Mouse (Mus musculus): ENCODE results near the gene Lars2. TPM values are rescaled to one million over a fixed set of nuclear protein-coding genes. Genes with fewer than 3 reads are reported as not detected.
A peak's percentile ranks its signal among the peaks of the same experiment; 100 is the strongest.

Gene Lars2
- total and polyA plus RNA-seq, 3 experiments = 5.1 to 15,188 (median 765) TPM

GRCm38 (mm10) chr9:123505598-123505997 lies 138.9 kb downstream of the Lars2 start:
- DNase-seq (ENCODE audit: extremely low read depth) = no peak
- dilution Hi-C loops (cut with MboI; ENCODE audit: extremely low pct_ligation_motif_present, extremely low pct_unique_long_range_greater_than_20kb, low sequenced_read_pairs) = no loop called here
- Histone ChIP-seq H3K9ac (ENCODE audit: insufficient read depth, low read depth) (no peak overlapping the region), H3K27me3 (replicated peaks) (no peaks in the 10 kb centered on the region), H3K27ac (ENCODE audit: insufficient read depth, low read depth) (no peak overlapping the region), H3K9me3 (replicated peaks; ENCODE audit: low read length) (no peaks in the 10 kb centered on the region), H3K36me3 (replicated peaks in 1 of 2; ENCODE audit: control insufficient read depth in 1 of 2, insufficient read depth in 1 of 2, low read length in 1 of 2) (peaks cover 46 to 78% of the 10 kb centered on the region in 2 experiments), H3K79me2 (replicated peaks; ENCODE audit: control insufficient read depth, extremely low read depth, insufficient read depth, poor library complexity, severe bottlenecking) (peaks cover 11% of the 10 kb centered on the region), H3K4me3 (replicated peaks in 1 of 3; ENCODE audit: low read depth in 2 of 3, low read length in 2 of 3, poor library complexity in 1 of 3) (no peak overlapping the region), H3K4me1 (ENCODE audit: control insufficient read depth in 1 of 2, insufficient read depth in 2 of 2) (peaks cover 16 to 95% of the 10 kb centered on the region in 2 experiments), H3K4me2 (ENCODE audit: insufficient read depth, low read depth, poor library complexity, severe bottlenecking) (no peak overlapping the region)
- in situ Hi-C loops (cut with MboI; ENCODE audit: low pct_ligation_motif_present, low pct_unique_long_range_greater_than_20kb, low sequenced_read_pairs) = no loop called here
- no peak for TF ChIP-seq MAZ (IDR thresholded peaks at IDR 0.05; ENCODE audit: low read depth, low read length)
- no peak for TF ChIP-seq IRF4 (IDR thresholded peaks at IDR 0.05; ENCODE audit: low read depth, low read length)
- TF ChIP-seq TBP (conservative IDR thresholded peaks at IDR 0.05; ENCODE audit: low read depth, low read length) = no peak
- no peak for TF ChIP-seq CHD1 (IDR thresholded peaks at IDR 0.05; ENCODE audit: low read depth, low read length)
- no peak for TF ChIP-seq ZC3H11A (IDR thresholded peaks at IDR 0.05; ENCODE audit: low read depth, low read length)
- TF ChIP-seq RCOR1 (conservative IDR thresholded peaks at IDR 0.05; ENCODE audit: low read depth, low read length) = no peak
- no peak for TF ChIP-seq EP300 (IDR thresholded peaks at IDR 0.05; ENCODE audit: low read length)
- no peak for TF ChIP-seq KAT2A (IDR thresholded peaks at IDR 0.05; ENCODE audit: insufficient replicate concordance, low read length)
- TF ChIP-seq CTCF (conservative IDR thresholded peaks at IDR 0.05 in 1 of 2, IDR thresholded peaks at IDR 0.05 in 1 of 2; ENCODE audit: low read depth in 2 of 2, low read length in 2 of 2) = no peak
- TF ChIP-seq PAX5 (IDR thresholded peaks at IDR 0.05; ENCODE audit: low read length) = no peak
- TF ChIP-seq UBTF (IDR thresholded peaks at IDR 0.05; ENCODE audit: low read depth, low read length) = no peak
- no peak for TF ChIP-seq ETS1 (conservative IDR thresholded peaks at IDR 0.05; ENCODE audit: low read depth, low read length)
- TF ChIP-seq NRF1 (IDR thresholded peaks at IDR 0.05; ENCODE audit: low read depth, low read length) = no peak
- no peak for TF ChIP-seq MAX (IDR thresholded peaks at IDR 0.05; ENCODE audit: low read length)
- no peak for TF ChIP-seq TCF12 (IDR thresholded peaks at IDR 0.05; ENCODE audit: low read depth, low read length)
- no peak for TF ChIP-seq CHD2 (IDR thresholded peaks at IDR 0.05; ENCODE audit: low read length)
- TF ChIP-seq SMC3 (IDR thresholded peaks at IDR 0.05; ENCODE audit: low read depth, low read length) = no peak
- TF ChIP-seq E2F4 (IDR thresholded peaks at IDR 0.05; ENCODE audit: insufficient replicate concordance, low read depth, low read length) = no peak
- TF ChIP-seq MAFK (IDR thresholded peaks at IDR 0.05; ENCODE audit: insufficient replicate concordance, low read length) = no peak

GRCm38 (mm10) chr9:123506270-123507146 lies 139.8 kb downstream of the Lars2 start:
- peaks cover 48 to 78% of the 10 kb centered on the region in 2 experiments for H3K36me3 ChIP-seq (replicated peaks in 1 of 2; ENCODE audit: control insufficient read depth in 1 of 2, insufficient read depth in 1 of 2, low read length in 1 of 2)

More at GRCm38 (mm10) chr9:123506270-123507146, 139.8 kb downstream of the Lars2 start:
- H3K9ac ChIP-seq (ENCODE audit: insufficient read depth, low read depth) = no peak overlapping the region
- H3K9me3 ChIP-seq (replicated peaks; ENCODE audit: low read length) = no peaks in the 10 kb centered on the region
- TF ChIP-seq CHD1 (IDR thresholded peaks at IDR 0.05; ENCODE audit: low read depth, low read length) (no peak), IRF4 (IDR thresholded peaks at IDR 0.05; ENCODE audit: low read depth, low read length) (no peak), RAD21 (IDR thresholded peaks at IDR 0.05; ENCODE audit: low read depth, low read length) (no peak; the same call in 1 of the 2 replicates), GABPA (IDR thresholded peaks at IDR 0.05; ENCODE audit: insufficient replicate concordance, low read depth, low read length) (no peak), CTCF (conservative IDR thresholded peaks at IDR 0.05 in 1 of 2, IDR thresholded peaks at IDR 0.05 in 1 of 2; ENCODE audit: low read depth in 2 of 2, low read length in 2 of 2) (peak in 1 of 2 experiments; percentile 32; a peak in 2 of 4 replicates)
- in situ Hi-C loops (cut with MboI; ENCODE audit: low pct_ligation_motif_present, low pct_unique_long_range_greater_than_20kb, low sequenced_read_pairs) = no loop called here
- H3K27me3 ChIP-seq (replicated peaks) = no peaks in the 10 kb centered on the region
- DNase-seq (ENCODE audit: extremely low read depth) = no peak
- no peak overlapping the region for H3K4me2 ChIP-seq (ENCODE audit: insufficient read depth, low read depth, poor library complexity, severe bottlenecking)
- dilution Hi-C loops (cut with MboI; ENCODE audit: extremely low pct_ligation_motif_present, extremely low pct_unique_long_range_greater_than_20kb, low sequenced_read_pairs) = no loop called here
- no peak overlapping the region for H3K27ac ChIP-seq (ENCODE audit: insufficient read depth, low read depth)
- peaks cover 11% of the 10 kb centered on the region for H3K79me2 ChIP-seq (replicated peaks; ENCODE audit: control insufficient read depth, extremely low read depth, insufficient read depth, poor library complexity, severe bottlenecking)
- H3K4me3 ChIP-seq (replicated peaks in 1 of 3; ENCODE audit: low read depth in 2 of 3, low read length in 2 of 3, poor library complexity in 1 of 3) = no peak overlapping the region
- peaks cover 16 to 90% of the 10 kb centered on the region in 2 experiments for H3K4me1 ChIP-seq (ENCODE audit: control insufficient read depth in 1 of 2, insufficient read depth in 2 of 2)

All from CH12.LX (cell line).